In the genomic region with DNA sequence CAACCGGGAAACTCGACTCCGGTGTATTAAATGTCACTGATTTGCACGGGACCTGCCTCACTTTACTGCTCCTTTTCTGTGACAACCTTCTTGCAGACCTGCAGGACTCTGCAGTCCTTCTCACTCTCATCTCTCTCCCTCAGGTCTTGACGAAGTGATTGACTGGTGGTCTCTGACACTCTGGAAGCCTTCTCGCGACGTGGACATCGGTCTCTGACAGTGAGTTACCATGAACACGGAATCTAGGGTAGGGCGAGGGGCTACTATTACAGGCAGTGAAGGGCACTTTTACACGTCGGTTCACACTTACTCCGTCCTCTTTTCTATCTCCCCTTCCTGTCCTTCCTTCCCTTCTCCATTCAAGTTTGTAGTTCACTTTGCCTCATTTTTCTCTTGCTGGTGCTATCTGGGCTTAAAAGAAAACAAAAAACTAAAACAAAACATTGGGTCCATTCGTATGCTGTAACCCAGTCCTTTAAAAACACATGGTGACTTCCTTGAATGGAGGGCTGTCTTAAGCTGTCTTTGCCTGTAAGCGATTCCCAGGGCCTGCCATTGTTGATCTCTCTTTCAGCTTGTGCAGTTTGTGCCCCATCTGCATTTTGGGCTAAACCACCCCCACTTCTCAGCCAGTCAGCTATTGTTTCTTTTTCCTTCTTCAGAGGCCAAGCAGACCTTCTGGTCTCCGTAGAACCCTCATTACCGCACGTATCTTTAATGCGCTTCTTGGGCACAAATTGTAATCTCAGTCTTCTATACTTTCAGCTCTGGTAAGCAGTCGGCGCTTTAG, we compare ENCODE assay signal across 8 mouse cellular contexts. TPM values are rescaled to one million over a fixed set of nuclear protein-coding genes. Genes with fewer than 3 reads are reported as not detected.
A peak's percentile ranks its signal among the peaks of the same experiment; 100 is the strongest.
DNase-seq lines count a peak whose midpoint lies in the region; ATAC-seq and TF ChIP-seq lines count a peak whose summit lies in the region.
"Had no signal": no experiment of that assay in that cellular context is flagged by ENCODE, and none has a peak within 500 bp of the region (broad histone marks: within the 10 kb centered on the region; RNA-seq: fewer than 3 reads in every experiment).

No protein-coding gene starts in this region.

- peak; percentile 63; the same call in 1 of the 2 replicates for TF ChIP-seq EP300 in ES-Bruce4 (IDR thresholded peaks at IDR 0.05; ENCODE audit: insufficient read depth, low read depth, low read length)

- TF ChIP-seq CTCF in ES-Bruce4 (IDR thresholded peaks at IDR 0.05; ENCODE audit: low read depth, low read length), result no peak

- H3K27ac ChIP-seq in ES-Bruce4 (ENCODE audit: insufficient read depth, low read length), result peak overlapping the region; percentile 47
- H3K27ac ChIP-seq in heart, embryonic 16.5 days (ENCODE audit: low read length), result no peak overlapping the region
- H3K27ac ChIP-seq in midbrain, embryonic 10.5 days (replicated peaks), result 0 out of 2 replicates have a peak overlapping the region, but pooled peaks have one; percentile 43

- H3K9ac ChIP-seq in ES-Bruce4 (ENCODE audit: low read depth, poor library complexity, severe bottlenecking), result peak overlapping the region; percentile 79
- H3K9ac ChIP-seq in heart, embryonic 16.5 days (ENCODE audit: low read length), result peak overlapping the region; percentile 80

- no peak for TF ChIP-seq POLR2A in ES-Bruce4 (IDR thresholded peaks at IDR 0.05; ENCODE audit: insufficient read depth, low read length)

- H3K27me3 ChIP-seq in ES-Bruce4 (ENCODE audit: control insufficient read depth, insufficient read depth, low read length, poor library complexity, severe bottlenecking), result no peaks in the 10 kb centered on the region
- H3K27me3 ChIP-seq in heart, embryonic 16.5 days (ENCODE audit: control insufficient read depth, insufficient read depth, low read length), result peaks cover 6% of the 10 kb centered on the region
- peaks cover 61% of the 10 kb centered on the region for H3K27me3 ChIP-seq in midbrain, embryonic 10.5 days (ENCODE audit: low read depth, poor library complexity, severe bottlenecking)

- peak; percentile 75 for DNase-seq in R1 (ENCODE audit: low read depth, low spot score)
- DNase-seq in midbrain, embryonic 10.5 days (ENCODE audit: low spot score), result peak; percentile 38
- DNase-seq in layer of hippocampus, adult 18-20 months (ENCODE audit: low spot score in 2 of 2), result no peak
- DNase-seq in right cerebral cortex, adult 2 months (ENCODE audit: low spot score in 2 of 2), result no peak
- no peak for DNase-seq in thymus, adult 18-20 months
- DNase-seq: thymus, postnatal 14 days had no signal

- no peaks in the 10 kb centered on the region for H3K9me3 ChIP-seq in ES-Bruce4 (replicated peaks; ENCODE audit: control insufficient read depth, insufficient read depth, low read length, poor library complexity, severe bottlenecking)
- H3K9me3 ChIP-seq in heart, embryonic 16.5 days (replicated peaks; ENCODE audit: control insufficient read depth, low read length), result no peaks in the 10 kb centered on the region
- no peaks in the 10 kb centered on the region for H3K9me3 ChIP-seq in midbrain, embryonic 10.5 days (replicated peaks)

- peaks cover 16% of the 10 kb centered on the region for H3K36me3 ChIP-seq in ES-Bruce4 (ENCODE audit: control insufficient read depth, insufficient read depth, low read length, poor library complexity, severe bottlenecking)
- no peaks in the 10 kb centered on the region for H3K36me3 ChIP-seq in heart, embryonic 16.5 days (ENCODE audit: control insufficient read depth, insufficient read depth)
- no peaks in the 10 kb centered on the region for H3K36me3 ChIP-seq in midbrain, embryonic 10.5 days

- peaks cover 2% of the 10 kb centered on the region for H3K4me1 ChIP-seq in ES-Bruce4 (ENCODE audit: control insufficient read depth, insufficient read depth, low read length)
- peaks cover 21% of the 10 kb centered on the region for H3K4me1 ChIP-seq in heart, embryonic 16.5 days (ENCODE audit: control insufficient read depth, insufficient read depth, low read length)
- peaks cover 52% of the 10 kb centered on the region for H3K4me1 ChIP-seq in midbrain, embryonic 10.5 days

- WGBS in heart, embryonic 16.5 days, result 21% methylated on average over 22 of the region's 22 CpGs
- whole genome bisulfite sequencing in midbrain, embryonic 10.5 days, result 2% methylated on average over 22 of the region's 22 CpGs

- peak overlapping the region; percentile 93 for H3K4me3 ChIP-seq in ES-Bruce4 (ENCODE audit: low read depth, low read length)
- peak overlapping the region; percentile 75 for H3K4me3 ChIP-seq in heart, embryonic 16.5 days (ENCODE audit: low read length)
- peak overlapping the region; percentile 60 for H3K4me3 ChIP-seq in midbrain, embryonic 10.5 days

- peak overlapping the region; percentile 97 for H3K4me2 ChIP-seq in heart, embryonic 16.5 days (ENCODE audit: low read depth, low read length)

- ATAC-seq in heart, embryonic 16.5 days (replicated peaks; ENCODE audit: extremely low read depth, insufficient read depth, low FRiP score), result no peak

RNA-seq across cellular contexts. Expression of a gene that starts 1.5 kb away (rescaled TPM):
- 166 and 190 TPM in 2 replicates for polyA plus RNA-seq in ES-Bruce4 (2011; ENCODE audit: insufficient read depth, insufficient read length, low read depth, missing spikeins)
- polyA plus RNA-seq in heart, embryonic 16.5 days (2015; fragmentation: Nextera tagmentation; extraction: Ambion mirVana), result 37.6 and 47.2 TPM in 2 replicates
- polyA plus RNA-seq in midbrain, embryonic 10.5 days (2016; fragmentation: Nextera tagmentation; extraction: Ambion mirVana), result 10.6 and 12.1 TPM in 2 replicates
- total RNA-seq in layer of hippocampus, adult 18-20 months (2021), result 1 to 10 TPM; 4.0 to 4.1 TPM

Comparison
In these comparisons a context has a peak if more than half of its experiments do, and no peak if none do; other contexts are left out.
1. DNase-seq: peak in R1 (single experiment) and midbrain, embryonic 10.5 days (single experiment); none in layer of hippocampus, adult 18-20 months (0 of 2), right cerebral cortex, adult 2 months (0 of 2) and thymus, adult 18-20 months (0 of 2).
2. Peak in every context shown above with its lines, with median percentiles within 50 percentile points of each other: H3K4me3 ChIP-seq.